Mouse (Mus musculus): Measurements from ENCODE around the gene Slc6a11. TPM values are rescaled to one million over a fixed set of nuclear protein-coding genes. Genes with fewer than 3 reads are reported as not detected.

Slc6a11 gene
- polyA plus RNA-seq, 1 experiment from 2014 or later = 0.70 TPM

DNA sequence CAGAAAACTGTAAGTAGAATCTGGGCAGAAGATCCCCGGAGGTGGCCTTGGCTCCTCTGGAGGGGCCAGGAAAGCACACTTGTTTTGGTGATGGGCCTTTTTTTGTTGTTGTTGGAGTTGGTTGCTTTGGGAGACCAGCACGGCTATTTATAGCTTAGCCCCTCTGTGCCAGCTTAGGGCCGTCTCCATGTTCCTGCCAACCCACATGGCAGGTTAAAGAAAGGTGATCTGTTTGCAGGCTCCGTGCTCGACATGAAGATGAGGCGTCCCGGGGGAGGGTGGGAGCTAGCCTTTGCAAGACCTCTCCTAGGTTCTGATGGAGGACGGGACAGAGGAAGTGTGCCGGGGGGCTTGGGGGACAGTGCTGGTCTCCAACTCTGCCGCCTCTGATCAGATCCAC, 24.7 kb downstream of the Slc6a11 start:
- WGBS = 87% methylated on average over 10 of the region's 10 CpGs
- Histone ChIP-seq H3K36me3 (ENCODE audit: control insufficient read depth, insufficient read depth, low read length) (no peaks in the 10 kb centered on the region), H3K27me3 (replicated peaks; ENCODE audit: control insufficient read depth, insufficient read depth, low read length) (no peaks in the 10 kb centered on the region), H3K4me2 (ENCODE audit: low read depth, low read length) (no peak overlapping the region), H3K27ac (replicated peaks; ENCODE audit: low read depth, low read length) (no peak overlapping the region), H3K9ac (ENCODE audit: low read depth, low read length) (no peak overlapping the region), H3K4me3 (ENCODE audit: low read depth, low read length) (no peak overlapping the region), H3K9me3 (ENCODE audit: control insufficient read depth, low read length) (no peaks in the 10 kb centered on the region), H3K4me1 (ENCODE audit: control insufficient read depth, insufficient read depth, low read length) (no peaks in the 10 kb centered on the region)
- DNase-seq (ENCODE audit: low spot score) = no peak
- no peak for ATAC-seq (ENCODE audit: low read depth)

- 85% methylated on average over 7 of the region's 7 CpGs for WGBS
Observed at GRCm38 (mm10) chr6:114158811-114159210, 27.8 kb downstream of the Slc6a11 start.

DNA sequence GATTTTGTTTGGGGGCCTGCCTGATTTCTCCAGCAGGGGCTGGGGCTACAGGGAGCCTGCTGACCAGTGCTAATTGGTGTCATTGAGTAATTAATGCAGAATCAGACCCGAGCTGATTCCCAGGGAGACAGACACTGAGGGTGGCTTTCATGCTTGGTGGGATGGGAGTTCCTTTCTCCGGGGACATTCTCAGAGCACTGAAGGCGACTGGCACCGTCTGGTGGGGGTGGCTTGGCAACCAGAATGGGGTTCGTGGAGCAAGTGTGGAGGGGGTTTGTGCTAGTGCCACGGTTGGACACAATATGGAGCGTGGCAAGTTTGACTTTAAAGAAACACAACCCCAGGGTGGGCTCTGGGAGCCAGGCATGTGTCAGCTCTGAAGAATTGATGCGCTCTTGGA, 29.7 kb downstream of the Slc6a11 start:
- no peak for ATAC-seq (ENCODE audit: low read depth)
- no peaks in the 10 kb centered on the region for H3K9me3 ChIP-seq (ENCODE audit: control insufficient read depth, low read length)
- no peaks in the 10 kb centered on the region for H3K4me1 ChIP-seq (ENCODE audit: control insufficient read depth, insufficient read depth, low read length)
- DNase-seq (ENCODE audit: low spot score) = no peak
- no peak overlapping the region for H3K4me2 ChIP-seq (ENCODE audit: low read depth, low read length)
- H3K36me3 ChIP-seq (ENCODE audit: control insufficient read depth, insufficient read depth, low read length) = no peaks in the 10 kb centered on the region
- H3K4me3 ChIP-seq (ENCODE audit: low read depth, low read length) = no peak overlapping the region
- 79% methylated on average over 8 of the region's 8 CpGs for WGBS
- no peak overlapping the region for H3K27ac ChIP-seq (replicated peaks; ENCODE audit: low read depth, low read length)
- no peak overlapping the region for H3K9ac ChIP-seq (ENCODE audit: low read depth, low read length)
- H3K27me3 ChIP-seq (replicated peaks; ENCODE audit: control insufficient read depth, insufficient read depth, low read length) = no peaks in the 10 kb centered on the region

More at GRCm38 (mm10) chr6:114158811-114159210, 27.8 kb downstream of the Slc6a11 start:
- no peaks in the 10 kb centered on the region for H3K27me3 ChIP-seq (replicated peaks; ENCODE audit: control insufficient read depth, insufficient read depth, low read length)
- H3K9me3 ChIP-seq (ENCODE audit: control insufficient read depth, low read length) = no peaks in the 10 kb centered on the region
- H3K4me1 ChIP-seq (ENCODE audit: control insufficient read depth, insufficient read depth, low read length) = no peaks in the 10 kb centered on the region
- H3K9ac ChIP-seq (ENCODE audit: low read depth, low read length) = no peak overlapping the region
- ATAC-seq (ENCODE audit: low read depth) (no peak), DNase-seq (ENCODE audit: low spot score) (no peak)
- no peak overlapping the region for H3K4me3 ChIP-seq (ENCODE audit: low read depth, low read length)
- H3K4me2 ChIP-seq (ENCODE audit: low read depth, low read length) = no peak overlapping the region
- H3K27ac ChIP-seq (replicated peaks; ENCODE audit: low read depth, low read length) = no peak overlapping the region
- no peaks in the 10 kb centered on the region for H3K36me3 ChIP-seq (ENCODE audit: control insufficient read depth, insufficient read depth, low read length)

DNA sequence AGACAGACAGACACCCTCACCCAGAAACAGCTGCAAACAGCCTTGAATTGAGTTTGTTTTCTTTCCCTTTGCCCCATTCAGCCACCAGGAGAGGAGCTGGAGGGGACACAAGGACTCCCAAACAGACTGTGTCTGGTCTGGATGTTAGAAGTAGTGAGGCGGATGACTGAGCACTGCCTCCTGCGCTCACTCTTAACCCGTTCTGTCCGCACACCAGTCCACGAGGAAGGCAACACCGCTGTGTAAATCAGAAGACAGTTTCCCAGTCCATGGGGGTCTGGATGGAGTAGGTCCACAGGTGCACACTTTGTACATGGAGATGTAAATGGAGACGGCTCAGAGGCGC, 43.0 kb downstream of the Slc6a11 start:
- H3K27ac ChIP-seq (replicated peaks; ENCODE audit: low read depth, low read length) = no peak overlapping the region
- H3K4me3 ChIP-seq (ENCODE audit: low read depth, low read length) = no peak overlapping the region
- DNase-seq (ENCODE audit: low spot score) (no peak), ATAC-seq (ENCODE audit: low read depth) (no peak)
- peaks cover 5% of the 10 kb centered on the region for H3K27me3 ChIP-seq (replicated peaks; ENCODE audit: control insufficient read depth, insufficient read depth, low read length)
- 4% methylated on average over 8 of the region's 8 CpGs for WGBS
- H3K9ac ChIP-seq (ENCODE audit: low read depth, low read length) = no peak overlapping the region
- H3K36me3 ChIP-seq (ENCODE audit: control insufficient read depth, insufficient read depth, low read length) = no peaks in the 10 kb centered on the region
- H3K9me3 ChIP-seq (ENCODE audit: control insufficient read depth, low read length) = no peaks in the 10 kb centered on the region
- H3K4me1 ChIP-seq (ENCODE audit: control insufficient read depth, insufficient read depth, low read length) = no peaks in the 10 kb centered on the region
- no peak overlapping the region for H3K4me2 ChIP-seq (ENCODE audit: low read depth, low read length)

DNA sequence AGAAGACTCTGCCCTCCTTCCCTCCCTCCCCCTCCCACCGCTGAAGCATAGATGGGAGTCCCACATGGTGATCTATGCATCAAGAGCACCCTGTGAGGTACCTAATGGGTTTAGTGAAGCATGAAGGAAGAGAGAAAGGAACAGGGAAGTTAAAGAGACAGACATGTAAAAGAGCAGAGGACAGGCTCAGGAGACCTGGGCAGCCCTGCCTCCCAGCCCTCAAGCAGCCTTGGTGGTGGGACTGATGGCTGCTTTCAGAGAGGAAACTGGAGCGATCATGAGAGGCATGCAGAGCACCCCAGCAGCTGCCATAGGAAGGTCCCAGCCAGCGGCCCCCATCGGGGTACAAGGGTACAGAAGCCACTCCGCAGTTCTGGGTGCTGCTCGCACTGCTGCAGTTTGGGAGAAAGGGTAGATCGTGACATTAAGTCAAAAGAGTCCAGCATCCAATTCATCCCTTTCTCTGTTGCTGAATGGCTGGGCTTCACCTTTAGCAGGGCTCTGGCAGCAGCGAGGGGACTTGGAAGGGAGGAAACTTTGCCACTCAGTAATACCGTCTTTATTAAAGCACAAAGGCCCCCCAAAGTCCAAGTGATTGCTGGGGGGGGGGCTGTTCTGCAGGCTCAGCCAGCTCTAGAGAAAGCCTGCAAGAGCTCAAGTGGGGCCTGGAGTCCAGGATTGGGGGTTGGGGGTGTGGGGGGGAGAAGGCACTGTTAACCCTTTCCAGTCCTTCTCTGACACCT, 43.5 kb downstream of the Slc6a11 start:
- Histone ChIP-seq H3K4me3 (ENCODE audit: low read depth, low read length) (no peak overlapping the region), H3K9ac (ENCODE audit: low read depth, low read length) (no peak overlapping the region), H3K27ac (replicated peaks; ENCODE audit: low read depth, low read length) (no peak overlapping the region), H3K4me1 (ENCODE audit: control insufficient read depth, insufficient read depth, low read length) (no peaks in the 10 kb centered on the region), H3K27me3 (replicated peaks; ENCODE audit: control insufficient read depth, insufficient read depth, low read length) (peaks cover 5% of the 10 kb centered on the region), H3K4me2 (ENCODE audit: low read depth, low read length) (no peak overlapping the region), H3K36me3 (ENCODE audit: control insufficient read depth, insufficient read depth, low read length) (no peaks in the 10 kb centered on the region), H3K9me3 (ENCODE audit: control insufficient read depth, low read length) (no peaks in the 10 kb centered on the region)
- peak; percentile 47; the same call in 1 of the 2 replicates for ATAC-seq (ENCODE audit: low read depth)
- 2% methylated on average over 9 of the region's 9 CpGs for WGBS
- DNase-seq (ENCODE audit: low spot score) = no peak

GRCm38 (mm10) chr6:114178141-114178540, 47.1 kb downstream of the Slc6a11 start:
- no peak overlapping the region for H3K4me3 ChIP-seq (ENCODE audit: low read depth, low read length)
- peaks cover 5% of the 10 kb centered on the region for H3K27me3 ChIP-seq (replicated peaks; ENCODE audit: control insufficient read depth, insufficient read depth, low read length)
- DNase-seq (ENCODE audit: low spot score) = no peak
- H3K9ac ChIP-seq (ENCODE audit: low read depth, low read length) = no peak overlapping the region
- H3K27ac ChIP-seq (replicated peaks; ENCODE audit: low read depth, low read length) = no peak overlapping the region
- 81% methylated on average over 3 of the region's 3 CpGs for WGBS
- H3K4me1 ChIP-seq (ENCODE audit: control insufficient read depth, insufficient read depth, low read length) = no peaks in the 10 kb centered on the region
- no peak overlapping the region for H3K4me2 ChIP-seq (ENCODE audit: low read depth, low read length)
- H3K36me3 ChIP-seq (ENCODE audit: control insufficient read depth, insufficient read depth, low read length) = no peaks in the 10 kb centered on the region
- no peak for ATAC-seq (ENCODE audit: low read depth)
- no peaks in the 10 kb centered on the region for H3K9me3 ChIP-seq (ENCODE audit: control insufficient read depth, low read length)

DNA sequence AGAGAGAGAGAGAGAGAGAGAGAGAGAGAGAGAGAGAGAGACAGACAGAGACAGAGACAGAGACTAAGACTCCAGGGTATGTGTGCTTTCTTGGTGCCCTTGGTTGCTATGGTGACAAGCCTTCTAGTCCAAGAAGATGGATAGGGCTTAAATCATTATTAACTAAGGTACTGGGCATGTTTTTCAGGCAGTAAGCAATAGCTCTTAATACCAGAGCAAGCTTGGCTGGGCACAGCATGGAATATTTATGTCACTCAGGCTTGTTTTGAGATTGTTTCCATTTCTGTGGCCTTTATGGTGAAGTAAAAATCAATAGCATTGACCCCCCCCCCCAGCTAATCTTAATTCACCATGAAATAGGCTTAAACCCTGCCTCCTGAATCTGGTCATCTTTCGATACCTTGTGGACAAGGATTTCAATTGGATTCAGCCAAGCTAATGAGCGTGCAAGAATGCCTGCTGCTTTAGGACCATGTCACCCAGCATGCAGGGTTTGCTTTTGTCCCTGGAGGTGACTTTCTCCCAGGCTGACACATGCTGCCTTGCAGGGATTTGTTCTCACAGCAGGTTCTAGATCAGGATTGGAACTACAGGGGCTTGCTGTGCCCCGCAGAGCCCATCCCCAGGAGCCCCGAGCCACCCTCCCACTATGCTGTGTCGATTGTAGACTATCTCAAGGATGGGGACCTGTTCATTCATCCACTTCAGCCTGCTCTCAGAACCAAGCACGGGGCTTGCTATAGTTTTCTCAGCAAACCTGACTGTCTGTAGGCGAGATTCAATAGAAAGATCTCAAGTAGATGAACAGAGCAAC, 51.5 kb downstream of the Slc6a11 start:
- WGBS = 41% methylated on average over 7 of the region's 7 CpGs
- H3K4me1 ChIP-seq (ENCODE audit: control insufficient read depth, insufficient read depth, low read length) = no peaks in the 10 kb centered on the region

GRCm38 (mm10) chr6:114187121-114187520, 56.1 kb downstream of the Slc6a11 start:
- no peak for ATAC-seq (ENCODE audit: low read depth)
- H3K36me3 ChIP-seq (ENCODE audit: control insufficient read depth, insufficient read depth, low read length) = no peaks in the 10 kb centered on the region
- peak; percentile 31 for DNase-seq (ENCODE audit: low spot score)
- 47% methylated on average over 4 of the region's 4 CpGs for WGBS
- no peak overlapping the region for H3K4me3 ChIP-seq (ENCODE audit: low read depth, low read length)
- no peaks in the 10 kb centered on the region for H3K9me3 ChIP-seq (ENCODE audit: control insufficient read depth, low read length)
- no peak overlapping the region for H3K27ac ChIP-seq (replicated peaks; ENCODE audit: low read depth, low read length)
- H3K9ac ChIP-seq (ENCODE audit: low read depth, low read length) = no peak overlapping the region
- no peaks in the 10 kb centered on the region for H3K27me3 ChIP-seq (replicated peaks; ENCODE audit: control insufficient read depth, insufficient read depth, low read length)
- no peak overlapping the region for H3K4me2 ChIP-seq (ENCODE audit: low read depth, low read length)
- no peaks in the 10 kb centered on the region for H3K4me1 ChIP-seq (ENCODE audit: control insufficient read depth, insufficient read depth, low read length)

More for the DNA sequence above, 51.5 kb downstream of the Slc6a11 start:
- no peaks in the 10 kb centered on the region for H3K36me3 ChIP-seq (ENCODE audit: control insufficient read depth, insufficient read depth, low read length)
- no peak overlapping the region for H3K9ac ChIP-seq (ENCODE audit: low read depth, low read length)
- no peak overlapping the region for H3K4me3 ChIP-seq (ENCODE audit: low read depth, low read length)
- H3K4me2 ChIP-seq (ENCODE audit: low read depth, low read length) = no peak overlapping the region
- DNase-seq (ENCODE audit: low spot score) = no peak
- H3K27ac ChIP-seq (replicated peaks; ENCODE audit: low read depth, low read length) = no peak overlapping the region
- H3K9me3 ChIP-seq (ENCODE audit: control insufficient read depth, low read length) = no peaks in the 10 kb centered on the region
- H3K27me3 ChIP-seq (replicated peaks; ENCODE audit: control insufficient read depth, insufficient read depth, low read length) = no peaks in the 10 kb centered on the region
- no peak for ATAC-seq (ENCODE audit: low read depth)
